Comparison of ENCODE assay signal across 8 mouse cellular contexts in the genomic region with DNA sequence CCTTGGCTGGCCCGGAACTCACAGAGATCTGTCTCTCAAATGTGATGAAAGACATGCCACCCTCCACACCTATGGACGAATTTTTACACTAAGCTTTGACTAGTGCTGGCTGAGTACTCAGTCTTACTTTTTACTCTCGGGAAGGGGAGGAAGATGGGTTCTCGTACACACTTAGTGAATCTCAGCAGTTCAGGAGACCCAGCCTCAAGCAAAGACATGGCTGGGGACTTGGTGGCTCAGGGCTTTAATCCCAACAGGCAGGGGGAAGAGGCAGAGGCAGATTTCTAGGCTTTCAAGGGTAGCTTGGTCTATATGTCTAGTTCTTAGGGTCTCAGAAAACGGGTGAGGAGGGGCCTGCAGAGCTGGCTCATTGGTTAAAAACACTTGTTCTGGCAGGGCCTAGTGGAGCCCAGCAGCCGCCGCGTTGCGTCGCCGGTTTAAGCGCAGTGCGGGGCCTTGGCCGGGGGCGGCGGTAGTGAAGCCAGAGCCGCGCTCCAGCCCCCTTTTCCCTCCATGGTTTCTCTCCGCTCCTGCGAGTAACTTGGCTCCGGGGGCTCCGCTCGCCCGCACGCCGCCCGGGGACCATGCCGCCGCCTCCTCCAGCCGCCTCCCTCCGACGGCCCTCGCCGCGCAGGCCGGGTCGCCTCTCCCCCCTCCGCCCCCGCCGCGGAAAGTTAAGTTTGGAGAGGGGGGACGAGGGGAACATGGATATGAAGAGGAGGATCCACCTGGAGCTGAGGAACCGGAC. TPM values are rescaled to one million over a fixed set of nuclear protein-coding genes. Genes with fewer than 3 reads are reported as not detected.
DNase-seq lines count a peak whose midpoint lies in the region; ATAC-seq and TF ChIP-seq lines count a peak whose summit lies in the region.

No protein-coding gene starts in this region.

- no peak overlapping the region for H3K27ac ChIP-seq in kidney, adult 2 months (ENCODE audit: insufficient read depth, low read depth, low read length)
- no peak overlapping the region for H3K27ac ChIP-seq in liver, embryonic 15.5 days (replicated peaks)
- no peak overlapping the region for H3K27ac ChIP-seq in neural tube, embryonic 15.5 days (replicated peaks)

- 7% methylated on average over 43 of the region's 43 CpGs for WGBS in kidney, adult 2 months
- WGBS in liver, embryonic 15.5 days (ENCODE audit: insufficient replicate concordance) = 8% methylated on average over 43 of the region's 43 CpGs
- 15% methylated on average over 28 of the region's 43 CpGs for WGBS in neural tube, embryonic 15.5 days

- no peaks in the 10 kb centered on the region for H3K36me3 ChIP-seq in kidney, adult 2 months (ENCODE audit: control insufficient read depth, insufficient read depth, low read length)
- no peaks in the 10 kb centered on the region for H3K36me3 ChIP-seq in liver, embryonic 15.5 days (replicated peaks)
- H3K36me3 ChIP-seq in neural tube, embryonic 15.5 days = no peaks in the 10 kb centered on the region

- ATAC-seq in liver, embryonic 15.5 days (ENCODE audit: insufficient read depth) = no peak
- ATAC-seq in neural tube, embryonic 15.5 days (ENCODE audit: low FRiP score) = peak; percentile 90

- H3K9me3 ChIP-seq in liver, embryonic 15.5 days (replicated peaks) = no peaks in the 10 kb centered on the region
- no peaks in the 10 kb centered on the region for H3K9me3 ChIP-seq in neural tube, embryonic 15.5 days (replicated peaks)

- H3K4me3 ChIP-seq in kidney, adult 2 months (ENCODE audit: insufficient read depth, low read depth, low read length) = peak overlapping the region; percentile 30; the same call in 1 of the 2 replicates
- peak overlapping the region; percentile 29; the same call in 1 of the 2 replicates for H3K4me3 ChIP-seq in liver, embryonic 15.5 days (replicated peaks)
- H3K4me3 ChIP-seq in neural tube, embryonic 15.5 days (replicated peaks) = peak overlapping the region; percentile 40

- H3K4me2 ChIP-seq in liver, embryonic 15.5 days = peak overlapping the region; percentile 51
- peak overlapping the region; percentile 69 for H3K4me2 ChIP-seq in neural tube, embryonic 15.5 days

- peak; percentile 90 for DNase-seq in heart, adult 11 months
- no peak for DNase-seq in heart, postnatal 25 days (ENCODE audit: low spot score)
- DNase-seq in embryo, embryonic 9.5 days (ENCODE audit: extremely low spot score) = peak; percentile 81
- peak; percentile 11 to 15 for DNase-seq in heart, adult 9 months (ENCODE audit: low spot score in 2 of 2)
- DNase-seq in kidney, adult 2 months = peak; percentile 13
- DNase-seq in yolk sac, embryonic 10.5 days (ENCODE audit: low spot score) = peak; percentile 73

- no peaks in the 10 kb centered on the region for H3K4me1 ChIP-seq in kidney, adult 2 months (ENCODE audit: control insufficient read depth, insufficient read depth, low read length)
- H3K4me1 ChIP-seq in liver, embryonic 15.5 days (replicated peaks) = no peaks in the 10 kb centered on the region
- no peaks in the 10 kb centered on the region for H3K4me1 ChIP-seq in neural tube, embryonic 15.5 days

- no peak for TF ChIP-seq CTCF in kidney, adult 2 months (conservative IDR thresholded peaks at IDR 0.05; ENCODE audit: insufficient read depth, insufficient read length, low read depth, low read length)

- intact Hi-C loops in heart, postnatal 25 days (cut with DNase I) = no loop called here

- no peak overlapping the region for H3K9ac ChIP-seq in liver, embryonic 15.5 days
- H3K9ac ChIP-seq in neural tube, embryonic 15.5 days (replicated peaks) = peak overlapping the region; percentile 30; the same call in 1 of the 2 replicates

- no peak for TF ChIP-seq POLR2A in kidney, adult 2 months (IDR thresholded peaks at IDR 0.05; ENCODE audit: low read depth, low read length)

- no peaks in the 10 kb centered on the region for H3K27me3 ChIP-seq in kidney, adult 2 months (replicated peaks; ENCODE audit: control insufficient read depth, insufficient read depth, low read length)
- peaks cover 9% of the 10 kb centered on the region for H3K27me3 ChIP-seq in liver, embryonic 15.5 days
- H3K27me3 ChIP-seq in neural tube, embryonic 15.5 days (replicated peaks) = no peaks in the 10 kb centered on the region

RNA-seq across cellular contexts. Expression of gene Pramel1, which starts 5.1 kb away (rescaled TPM):
- not detected for total RNA-seq in heart, postnatal 25 days (2021)
- not detected in 2 replicates for polyA plus RNA-seq in kidney, adult 2 months (2012; rRNA removed)
- polyA plus RNA-seq in liver, embryonic 15.5 days (2015; fragmentation: Nextera tagmentation; extraction: Ambion mirVana) = not detected in 2 replicates
- polyA plus RNA-seq in neural tube, embryonic 15.5 days (2015; fragmentation: Nextera tagmentation; extraction: Ambion mirVana) = not detected in 2 replicates

RNA-seq across cellular contexts. Expression of gene Pramef8, which starts 23.1 kb away (rescaled TPM):
- total RNA-seq in heart, postnatal 25 days (2021) = 1 to 10 TPM; 9.1 to 9.3 TPM
- 5.1 and 5.7 TPM in 2 replicates for polyA plus RNA-seq in kidney, adult 2 months (2012; rRNA removed)
- polyA plus RNA-seq in liver, embryonic 15.5 days (2015; fragmentation: Nextera tagmentation; extraction: Ambion mirVana) = 3.7 and 3.8 TPM in 2 replicates
- 17.7 and 20.7 TPM in 2 replicates for polyA plus RNA-seq in neural tube, embryonic 15.5 days (2015; fragmentation: Nextera tagmentation; extraction: Ambion mirVana)

RNA-seq across cellular contexts. Expression of gene Lrrc38, which starts 39.6 kb away (rescaled TPM):
- total RNA-seq in heart, postnatal 25 days (2021) = under 1 TPM; 0.21 to 0.22 TPM
- polyA plus RNA-seq in kidney, adult 2 months (2012; rRNA removed) = 0.04 and 0.06 TPM in 2 replicates
- 0.07 TPM in 1 of 2 replicates, not detected in the other for polyA plus RNA-seq in liver, embryonic 15.5 days (2015; fragmentation: Nextera tagmentation; extraction: Ambion mirVana)
- 0.59 and 0.70 TPM in 2 replicates for polyA plus RNA-seq in neural tube, embryonic 15.5 days (2015; fragmentation: Nextera tagmentation; extraction: Ambion mirVana)
